Mouse (Mus musculus): ENCODE results near the gene Cep350. TPM values are rescaled to one million over a fixed set of nuclear protein-coding genes. Genes with fewer than 3 reads are reported as not detected.
"Not testable (repeated sequence)": the region's sequence is repeated elsewhere in the genome, so short reads cannot be mapped to it uniquely, and the experiment has no call there.

Gene Cep350
- total RNA-seq, 2 experiments from 2014 or later, result 92.1 to 94.7 TPM

GRCm38 (mm10) chr1:155901348-155901747 is 71.7 kb downstream of the Cep350 start:
- ATAC-seq (replicated peaks; ENCODE audit: low FRiP score, poor library complexity, severe bottlenecking), result no peak

DNA sequence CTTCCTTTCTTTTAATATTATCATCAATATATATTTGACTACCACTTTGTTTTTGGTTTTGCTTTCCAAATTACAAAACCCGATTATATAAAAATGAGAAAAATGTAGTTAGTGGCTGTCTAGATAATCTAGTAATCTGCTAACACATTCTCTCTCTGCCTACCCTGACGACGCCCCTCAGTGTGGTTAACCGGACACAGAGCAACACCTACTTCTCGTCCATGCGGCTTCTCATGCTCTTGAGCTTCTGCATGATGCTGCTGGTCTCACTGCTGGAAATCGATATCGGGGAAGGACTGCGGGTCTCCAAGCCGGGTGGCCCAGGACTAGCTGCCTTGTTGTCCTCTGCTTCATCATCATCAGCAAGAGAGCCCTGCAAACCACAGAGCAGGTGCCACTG is 78.7 kb downstream of the Cep350 start:
- ATAC-seq (replicated peaks; ENCODE audit: low FRiP score, poor library complexity, severe bottlenecking), result no peak

- no peak for ATAC-seq (replicated peaks; ENCODE audit: low FRiP score, poor library complexity, severe bottlenecking)
Observed at GRCm38 (mm10) chr1:155886846-155887245, 86.2 kb downstream of the Cep350 start.

GRCm38 (mm10) chr1:155882646-155883231 is 90.3 kb downstream of the Cep350 start:
- ATAC-seq (replicated peaks; ENCODE audit: low FRiP score, poor library complexity, severe bottlenecking), result not testable (repeated sequence)

DNA sequence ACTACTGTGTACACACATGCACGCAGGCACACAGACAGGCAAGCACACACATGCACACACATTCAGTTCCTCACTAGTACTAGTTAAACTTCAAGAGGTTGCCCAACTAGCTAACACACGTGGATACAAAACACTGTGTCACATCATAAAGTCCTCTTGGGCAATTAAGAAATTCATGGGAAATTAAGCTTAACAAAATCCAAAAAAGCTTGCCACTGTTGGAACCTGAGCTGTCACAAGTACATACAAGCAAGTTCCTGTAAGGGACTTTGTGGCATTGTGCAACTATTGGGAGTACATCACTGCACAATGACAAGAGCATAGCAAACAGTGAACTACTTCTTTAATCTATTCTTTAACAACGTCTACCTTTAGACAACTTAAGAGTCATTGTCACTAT is 93.5 kb downstream of the Cep350 start:
- ATAC-seq (replicated peaks; ENCODE audit: low FRiP score, poor library complexity, severe bottlenecking), result no peak

DNA sequence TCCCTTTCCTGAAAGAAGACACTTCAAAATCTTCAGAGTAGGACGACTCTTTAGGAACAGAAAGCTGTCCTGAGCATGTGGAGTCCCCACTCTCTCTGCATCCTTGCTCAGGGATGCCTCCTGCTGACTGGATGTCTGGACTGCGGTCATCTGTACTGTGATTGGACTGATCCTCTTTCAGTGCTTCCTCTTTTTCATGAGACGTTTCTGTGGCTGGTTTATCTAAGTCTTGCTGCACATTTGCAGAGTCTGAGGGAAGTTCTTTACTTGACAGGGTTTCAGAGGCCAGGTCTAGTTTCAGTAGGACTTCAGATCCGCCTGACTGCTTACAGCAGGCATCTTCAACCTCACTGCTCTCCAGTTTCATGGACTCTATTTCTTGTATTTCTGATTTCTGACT is 110.1 kb downstream of the Cep350 start:
- ATAC-seq (replicated peaks; ENCODE audit: low FRiP score, poor library complexity, severe bottlenecking), result no peak

GRCm38 (mm10) chr1:155854926-155855702 is 117.9 kb downstream of the Cep350 start:
- no peak for ATAC-seq (replicated peaks; ENCODE audit: low FRiP score, poor library complexity, severe bottlenecking)

DNA sequence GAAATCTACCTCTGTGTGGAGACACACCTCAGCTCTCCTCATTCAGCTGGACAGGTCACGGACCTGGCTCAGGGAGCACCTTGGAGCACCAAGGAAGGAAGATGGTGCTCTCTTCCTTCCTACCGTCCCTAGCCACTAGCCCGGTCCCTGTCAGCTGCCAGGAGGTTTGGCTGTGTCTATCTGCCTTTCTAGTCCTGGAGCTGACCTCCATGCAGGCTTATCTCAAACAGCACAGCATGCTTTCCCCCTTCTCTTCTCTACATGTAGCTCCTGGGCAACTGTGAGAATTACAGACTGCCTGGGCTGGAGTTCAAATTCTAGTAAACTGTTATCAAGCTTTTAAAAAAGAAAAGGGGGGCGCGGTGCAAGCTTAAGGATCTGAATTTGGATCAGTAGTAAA is 120.0 kb downstream of the Cep350 start:
- 0 out of 2 replicates have a peak, but pooled peaks have one; percentile 33 for ATAC-seq (replicated peaks; ENCODE audit: low FRiP score, poor library complexity, severe bottlenecking)

DNA sequence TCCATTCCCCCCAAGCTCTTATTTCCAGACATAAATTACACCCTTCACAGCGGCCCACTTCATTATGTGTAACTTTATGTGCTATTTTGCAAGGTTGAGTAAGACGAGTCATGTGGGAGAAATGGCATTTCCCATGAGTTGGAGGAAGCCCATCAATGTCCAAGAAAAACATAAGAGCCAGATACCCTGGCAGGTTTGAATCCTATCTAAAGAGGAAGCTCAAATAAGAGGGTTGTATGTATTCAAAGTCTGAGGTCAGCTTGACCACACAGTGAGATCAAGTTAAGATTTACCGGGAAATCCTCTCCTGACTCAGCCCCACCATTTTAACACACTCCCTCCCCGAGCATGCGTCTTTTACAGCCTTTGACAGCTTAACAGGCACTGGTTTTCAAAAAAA is 128.8 kb downstream of the Cep350 start:
- no peak for ATAC-seq (replicated peaks; ENCODE audit: low FRiP score, poor library complexity, severe bottlenecking)

DNA sequence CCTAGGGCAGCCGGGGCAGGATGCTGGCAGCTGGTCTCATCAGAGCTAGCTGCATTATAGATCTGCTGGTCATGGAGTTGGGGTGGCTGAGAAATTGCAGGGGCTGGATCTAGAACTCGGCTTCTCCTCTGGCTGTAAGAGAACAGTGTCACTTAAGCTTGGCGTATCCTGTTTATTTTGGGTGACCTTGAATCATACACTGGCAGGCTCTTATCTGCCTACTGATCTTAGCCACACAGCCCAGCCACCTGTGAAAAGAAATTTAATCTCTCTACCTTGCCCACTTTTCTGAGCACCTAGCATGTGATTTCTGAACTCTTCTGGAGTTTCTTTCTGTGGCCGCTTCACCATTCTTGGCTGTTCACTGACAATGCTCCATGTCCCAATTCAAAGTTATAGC is 129.5 kb downstream of the Cep350 start:
- ATAC-seq (replicated peaks; ENCODE audit: low FRiP score, poor library complexity, severe bottlenecking), result no peak

DNA sequence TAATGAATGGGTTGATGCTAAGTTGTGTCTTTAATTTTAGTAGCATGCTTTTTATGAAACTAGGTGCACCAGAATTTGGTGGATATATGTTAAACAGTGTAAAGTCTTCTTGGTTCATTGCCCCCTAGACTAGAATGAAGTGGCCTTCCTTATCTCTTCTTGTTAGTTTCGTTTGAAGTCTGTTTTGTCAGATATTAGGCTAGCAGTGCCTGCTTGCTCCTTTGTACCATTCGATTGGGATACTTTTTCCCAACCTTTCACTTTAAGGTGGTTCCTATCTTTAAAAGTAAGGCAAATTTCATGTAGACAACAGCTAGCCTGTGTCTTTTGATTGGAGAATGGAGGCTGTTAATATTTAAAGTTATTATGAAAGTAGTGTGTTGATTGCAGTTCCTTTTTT is 137.4 kb downstream of the Cep350 start:
- no peak for ATAC-seq (replicated peaks; ENCODE audit: low FRiP score, poor library complexity, severe bottlenecking)

DNA sequence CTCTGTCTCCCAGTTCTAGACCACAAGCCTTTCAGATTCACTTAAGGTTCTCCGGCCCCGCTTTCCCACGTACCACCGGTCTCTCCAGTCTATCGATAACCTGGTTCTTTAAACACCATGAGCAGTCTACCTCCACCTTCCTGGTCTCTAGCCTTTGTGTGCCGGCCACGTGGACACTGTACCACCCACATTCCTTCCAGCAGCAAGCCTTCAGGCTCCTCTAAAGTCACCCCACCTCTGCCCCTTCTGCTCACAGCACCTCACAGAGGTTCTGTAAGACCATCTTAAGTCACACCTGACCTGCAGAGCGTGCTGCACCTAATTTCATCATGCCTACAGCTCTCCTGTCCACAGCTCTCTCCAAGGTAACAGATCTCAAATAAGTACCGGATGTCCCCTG is 139.4 kb downstream of the Cep350 start:
- ATAC-seq (replicated peaks; ENCODE audit: low FRiP score, poor library complexity, severe bottlenecking), result no peak

GRCm38 (mm10) chr1:155831958-155832357 is 141.1 kb downstream of the Cep350 start:
- ATAC-seq (replicated peaks; ENCODE audit: low FRiP score, poor library complexity, severe bottlenecking), result no peak

GRCm38 (mm10) chr1:155830861-155831260 is 142.2 kb downstream of the Cep350 start:
- no peak for ATAC-seq (replicated peaks; ENCODE audit: low FRiP score, poor library complexity, severe bottlenecking)

- ATAC-seq (replicated peaks; ENCODE audit: low FRiP score, poor library complexity, severe bottlenecking), result no peak
Observed at GRCm38 (mm10) chr1:155827703-155828295, 145.3 kb downstream of the Cep350 start.

DNA sequence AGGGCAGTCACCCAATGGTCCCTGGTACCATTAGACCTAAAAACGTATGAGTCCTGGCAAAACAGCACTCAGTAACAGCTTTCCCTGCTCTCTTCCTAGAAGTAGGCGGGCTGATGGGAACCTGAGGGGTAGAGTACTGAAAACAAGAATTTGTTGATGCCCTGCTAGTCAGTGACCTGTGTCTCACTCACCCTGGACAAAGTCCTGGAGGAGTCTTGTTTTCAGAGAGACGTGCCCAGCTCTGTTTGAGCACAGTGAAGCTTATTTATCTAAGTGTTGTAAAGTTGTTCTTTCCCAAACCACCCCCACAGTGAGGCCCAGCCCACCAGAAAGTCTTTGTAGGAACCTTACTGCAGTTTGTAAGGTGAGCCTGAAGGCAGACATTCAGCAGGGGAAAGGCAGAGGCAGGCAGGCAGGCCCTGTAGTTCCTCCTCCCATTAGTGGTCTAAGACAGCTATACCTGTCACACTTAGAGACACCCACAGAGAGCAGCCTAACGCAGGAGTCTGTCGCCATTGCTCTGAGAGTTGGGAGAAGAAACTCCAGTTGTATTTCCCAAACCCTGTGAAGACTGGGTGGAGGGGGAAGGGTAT is 146.2 kb downstream of the Cep350 start:
- no peak for ATAC-seq (replicated peaks; ENCODE audit: low FRiP score, poor library complexity, severe bottlenecking)

DNA sequence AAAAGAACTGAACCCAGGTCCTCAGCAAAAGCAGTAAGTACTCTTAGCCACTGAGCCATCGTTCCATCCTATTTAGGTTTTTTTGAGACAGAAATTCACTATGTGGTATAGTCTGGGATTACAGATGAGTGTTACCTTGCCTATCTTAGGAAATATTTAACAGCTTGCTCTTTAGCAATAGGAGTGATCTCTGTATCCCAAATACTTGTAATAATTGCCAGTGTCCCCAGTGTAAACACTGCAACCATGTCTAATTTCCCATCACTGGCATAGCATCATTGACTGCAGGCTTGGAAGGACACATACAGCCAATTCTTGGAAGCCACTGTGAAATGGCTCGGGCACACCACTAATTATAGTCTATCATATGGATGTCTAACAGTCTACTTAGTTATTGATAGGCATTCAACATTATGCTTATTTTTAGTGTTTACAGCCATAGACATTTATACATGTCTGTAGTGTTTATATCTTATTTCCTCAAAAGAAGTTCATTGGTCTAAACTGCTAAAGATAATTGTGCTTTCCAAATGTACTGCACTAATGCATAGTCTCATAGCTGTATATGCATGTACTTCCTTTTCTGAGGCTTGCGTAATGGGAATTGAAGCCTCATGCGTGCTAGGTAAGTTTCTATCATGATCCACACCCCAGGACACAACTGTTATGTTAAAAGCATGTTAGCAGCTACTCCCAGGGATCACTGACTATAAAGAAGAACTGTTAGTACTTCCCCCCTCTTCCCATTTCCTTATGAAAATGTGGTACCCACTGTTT is 146.9 kb downstream of the Cep350 start:
- ATAC-seq (replicated peaks; ENCODE audit: low FRiP score, poor library complexity, severe bottlenecking), result no peak

DNA sequence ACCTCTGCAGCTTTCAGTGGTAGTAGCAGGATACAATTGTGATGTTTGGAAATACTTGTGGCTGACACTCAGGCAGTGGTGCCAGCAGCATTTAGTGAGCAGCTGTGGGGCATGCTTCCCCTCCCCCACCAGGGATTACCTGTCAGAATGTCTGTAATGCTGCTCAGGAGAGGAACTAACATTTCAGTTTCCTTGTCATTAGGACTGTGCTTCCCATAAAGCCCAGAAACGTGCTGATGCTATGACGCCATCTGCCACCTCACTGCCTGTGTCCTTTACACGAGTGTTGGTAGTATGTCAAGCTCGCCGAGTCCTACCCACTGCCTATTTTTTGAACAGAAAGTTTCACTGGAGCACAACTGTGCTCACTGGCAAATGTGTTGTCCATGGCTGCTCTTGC is 152.4 kb downstream of the Cep350 start:
- no peak for ATAC-seq (replicated peaks; ENCODE audit: low FRiP score, poor library complexity, severe bottlenecking)

DNA sequence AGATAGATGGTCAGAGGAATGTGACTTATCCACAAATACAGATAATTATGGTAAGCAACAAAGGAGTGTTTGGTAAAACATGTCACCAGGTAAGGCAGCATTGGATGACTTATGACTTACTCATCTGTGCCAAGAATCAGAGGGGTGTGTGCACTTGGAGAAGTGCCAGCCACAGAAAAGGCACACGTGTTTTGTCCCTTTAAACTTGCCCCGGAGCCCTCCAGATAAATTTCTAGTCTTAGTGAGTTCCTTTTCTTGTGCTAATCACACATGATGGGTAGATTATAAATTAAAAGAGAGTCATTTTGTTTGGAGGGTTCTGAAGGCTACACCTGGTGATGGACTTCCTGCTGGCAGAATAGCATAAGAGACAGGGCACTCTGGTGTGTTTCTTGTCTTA is 156.9 kb downstream of the Cep350 start:
- ATAC-seq (replicated peaks; ENCODE audit: low FRiP score, poor library complexity, severe bottlenecking), result no peak

Data from erythroid progenitor cell, adult 5-6 weeks (primary cell).